Mouse (Mus musculus) megakaryocyte progenitor cell, adult 5-6 weeks (primary cell): Measurements from ENCODE around the gene Mto1. TPM values are rescaled to one million over a fixed set of nuclear protein-coding genes. Genes with fewer than 3 reads are reported as not detected.

Source experiments
- ATAC-seq: replicated peaks from 2 replicates; pipeline ENCODE4 v1.8.0; 2016; ENCODE audit warnings: mild to moderate bottlenecking, moderate TSS enrichment, inconsistent platforms; ENCODE audit not compliant: poor library complexity
- total RNA-seq, 2 experiments: library from RNA; stranded (forward) in 1 of 2; stranded (reverse) in 1 of 2; fragments of 157-497, 149-512 nt in 1 of 2; fragments of 200-1000 nt in 1 of 2; gene quantifications; 2 replicates each; pipeline versions ENCODE4 v1.2.3 to v1.2.4; 2015 to 2017

Gene Mto1
- total RNA-seq (2015): 24.5 and 38.6 TPM in 2 replicates
- total RNA-seq (2017): 27.1 and 44.0 TPM in 2 replicates

DNA sequence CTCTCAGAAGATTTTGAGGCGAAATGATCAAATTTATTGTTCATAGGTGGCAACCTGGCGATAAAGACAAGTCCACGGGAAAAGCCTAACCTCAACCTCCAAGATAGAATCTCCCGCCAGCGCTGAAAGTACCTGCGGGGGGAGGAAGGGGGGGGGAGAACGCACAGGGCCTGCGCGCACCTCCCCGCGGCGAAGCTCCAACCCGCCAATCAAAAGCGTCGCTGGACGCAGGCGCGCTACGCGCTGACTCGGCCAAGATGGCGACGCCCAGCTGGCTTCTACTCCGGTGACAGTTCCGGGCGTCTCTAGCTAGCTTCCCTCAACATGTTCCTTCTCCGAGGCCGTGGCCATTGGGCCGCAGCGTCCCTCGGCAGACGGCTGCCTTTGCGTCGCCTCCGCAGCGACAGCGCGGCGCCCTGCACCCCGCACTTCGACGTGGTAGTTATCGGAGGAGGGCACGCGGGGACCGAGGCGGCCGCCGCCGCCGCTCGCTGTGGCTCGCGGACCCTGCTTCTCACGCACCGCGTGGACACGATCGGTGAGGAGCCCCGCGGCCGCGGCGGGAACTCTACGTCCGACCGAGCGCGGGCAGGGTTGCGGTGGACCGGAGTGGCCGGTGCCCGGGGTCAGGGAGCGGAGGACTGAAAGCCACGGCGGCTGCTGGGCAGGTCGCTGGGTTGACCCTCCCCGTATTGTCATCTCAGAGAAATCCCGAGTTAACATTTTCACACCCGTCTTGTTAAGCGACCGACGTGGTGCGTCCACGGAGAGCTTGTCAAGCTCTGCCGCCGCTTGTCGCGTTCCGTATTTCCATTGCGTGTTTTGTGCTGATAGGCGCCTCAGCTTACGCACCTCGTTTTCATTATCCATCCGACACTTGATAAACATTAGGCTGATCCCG is at the start of gene Mto1, which contains the start of gene Gm17324:
Gene Mto1 (plus strand): TSS at position 236 of the 901 bp plus-strand sequence.
Gene Gm17324 (minus strand): TSS at position 814 of the 901 bp plus-strand sequence.
- peak; percentile 77 for ATAC-seq

DNA sequence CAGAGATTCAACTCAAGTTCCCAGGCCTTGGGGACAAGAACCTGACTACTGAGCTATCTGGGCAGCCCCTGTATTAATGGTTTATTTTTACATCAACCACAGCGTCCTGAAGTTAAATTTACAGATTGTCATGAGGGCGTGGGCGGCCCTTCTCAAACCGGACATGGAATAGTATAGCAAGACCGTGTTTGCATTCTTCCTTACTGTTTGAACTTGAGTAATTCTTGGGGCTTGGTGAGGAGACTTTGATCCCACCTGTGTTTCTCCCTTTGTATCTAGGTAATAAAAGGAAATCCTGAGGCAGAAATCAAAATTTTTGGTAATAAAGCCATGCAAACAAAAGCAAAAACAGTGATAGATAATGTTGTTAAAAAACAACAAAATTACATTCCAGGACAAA is 47.4 kb upstream of the Mto1 start:
- no peak for ATAC-seq

DNA sequence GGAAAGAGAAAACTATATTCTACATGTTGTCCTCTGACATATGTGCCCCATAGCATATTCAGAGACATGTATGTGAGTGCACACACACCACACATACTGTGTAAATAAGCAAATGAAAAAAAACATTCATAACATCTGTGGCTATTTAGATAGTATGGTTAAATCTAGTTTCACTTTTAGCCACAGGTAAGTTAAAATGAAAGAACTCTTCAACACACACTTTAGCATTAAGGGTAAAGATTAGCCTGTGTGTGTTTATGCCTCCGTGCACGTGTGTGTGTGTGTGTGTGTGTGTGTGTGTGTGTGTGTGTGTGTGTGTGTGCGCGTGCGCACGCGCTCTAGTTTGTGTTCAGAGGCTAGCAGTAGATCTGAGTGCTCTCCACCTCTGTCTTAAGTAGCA is 46.4 kb upstream of the Mto1 start:
- ATAC-seq: no peak

DNA sequence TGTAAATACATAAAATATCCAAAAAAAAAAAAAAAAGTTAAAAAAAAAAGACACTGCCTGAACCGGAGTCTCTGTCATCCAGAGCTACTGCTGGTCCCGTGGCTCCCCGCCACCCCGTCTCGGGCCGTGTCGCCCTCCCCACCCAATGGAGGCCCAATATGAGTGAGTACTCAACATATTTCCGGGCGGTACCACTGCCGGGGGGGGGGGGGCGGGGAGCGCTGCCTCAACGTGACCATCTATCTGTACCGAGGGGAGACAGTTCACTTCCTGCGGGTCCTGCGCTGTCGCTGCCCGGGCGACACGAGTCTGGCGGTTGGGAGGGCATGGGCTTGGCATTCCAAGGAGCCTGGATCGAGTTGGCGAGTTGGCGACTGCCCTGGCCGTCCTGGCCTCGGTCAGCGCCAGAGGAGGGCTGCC is 20.6 kb upstream of the Mto1 start:
- ATAC-seq: peak; percentile 63

DNA sequence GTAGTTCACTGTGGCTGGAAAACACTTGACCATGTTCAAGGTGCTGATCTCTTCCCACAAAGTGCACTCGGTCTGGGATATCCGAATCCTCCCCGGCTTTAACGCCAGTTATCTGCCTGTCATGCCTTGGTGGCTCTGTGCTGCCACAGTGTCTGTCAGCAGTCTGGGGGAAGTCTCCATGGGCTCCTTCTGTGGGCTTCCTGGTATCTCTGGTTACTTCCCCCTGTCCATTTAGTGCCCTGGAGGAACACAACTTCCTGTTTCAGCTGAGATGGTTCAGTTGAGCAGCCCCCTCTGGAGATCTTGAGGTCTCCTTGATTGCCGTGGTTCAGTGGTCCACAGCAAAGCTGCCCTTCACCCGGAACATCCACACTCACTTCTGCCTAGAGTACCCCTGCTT is 19.8 kb upstream of the Mto1 start:
- peak; percentile 87 for ATAC-seq

DNA sequence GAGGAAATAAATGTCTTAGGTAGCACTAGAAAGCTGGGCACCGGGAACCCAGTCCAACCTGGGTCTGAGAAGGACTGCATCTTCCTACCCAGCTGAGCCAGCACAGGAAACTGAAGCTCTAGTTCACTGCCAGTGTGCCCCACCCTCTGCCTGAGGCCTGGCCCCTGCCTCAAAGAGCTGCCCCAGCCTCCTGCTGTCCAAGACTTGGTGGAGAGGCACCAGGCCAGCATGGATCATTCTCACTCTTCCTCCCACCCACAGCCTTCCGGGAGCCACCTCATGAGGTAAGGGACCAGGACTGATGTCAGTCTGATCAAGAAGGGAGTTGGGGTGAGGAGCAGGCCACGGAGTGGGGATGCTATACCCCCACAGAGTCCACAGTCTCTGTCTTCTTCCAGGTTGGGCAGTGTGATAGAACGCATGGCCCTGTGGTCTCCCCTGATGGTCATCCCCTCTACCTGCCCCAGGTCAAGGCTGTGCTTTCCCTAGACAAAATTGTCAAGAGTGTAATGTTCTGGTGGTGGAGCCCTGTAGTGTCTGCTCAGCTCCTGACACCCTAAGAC is 19.1 kb upstream of the Mto1 start:
- no peak; the same call in 1 of the 2 replicates for ATAC-seq

DNA sequence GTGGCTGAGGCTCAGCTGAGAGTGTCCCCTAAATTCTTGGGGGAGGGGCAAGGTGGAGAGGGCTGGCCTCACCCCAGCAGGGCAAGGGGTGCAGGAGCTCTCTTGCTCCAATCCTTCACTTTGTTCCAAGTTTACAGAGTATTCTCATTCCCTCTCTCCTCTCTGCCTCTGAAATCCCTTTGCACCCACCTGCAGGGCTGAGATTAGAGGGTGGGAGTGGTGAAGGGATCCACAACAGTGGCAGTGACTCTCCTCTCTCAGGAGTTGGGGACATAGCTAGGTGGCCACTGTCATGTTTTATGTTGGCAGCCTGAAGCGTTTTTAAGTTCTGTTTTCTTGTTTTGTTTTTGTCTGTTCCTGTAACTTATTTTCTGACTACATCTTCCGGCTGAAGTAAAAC is 18.5 kb upstream of the Mto1 start:
- ATAC-seq: no peak

DNA sequence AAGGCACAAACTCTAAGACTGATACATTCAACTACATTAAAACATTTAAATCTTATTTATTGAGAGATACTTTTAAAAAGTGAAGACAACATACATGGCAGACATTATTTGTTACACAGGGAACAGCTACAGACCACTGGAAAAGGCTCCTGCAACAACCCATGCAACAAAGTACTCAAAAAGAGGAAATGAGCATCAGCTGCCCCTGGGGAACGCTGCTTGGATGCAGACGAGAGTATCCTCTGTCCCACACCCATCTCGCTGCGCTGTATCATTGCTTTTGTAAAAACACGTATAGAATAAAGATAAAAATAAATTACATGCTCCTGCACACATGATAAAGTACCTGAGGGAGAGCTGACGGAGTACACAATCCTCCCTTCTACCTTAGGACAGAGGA is 17.5 kb upstream of the Mto1 start:
- ATAC-seq: 0 out of 2 replicates have a peak, but pooled peaks have one; percentile 33

DNA sequence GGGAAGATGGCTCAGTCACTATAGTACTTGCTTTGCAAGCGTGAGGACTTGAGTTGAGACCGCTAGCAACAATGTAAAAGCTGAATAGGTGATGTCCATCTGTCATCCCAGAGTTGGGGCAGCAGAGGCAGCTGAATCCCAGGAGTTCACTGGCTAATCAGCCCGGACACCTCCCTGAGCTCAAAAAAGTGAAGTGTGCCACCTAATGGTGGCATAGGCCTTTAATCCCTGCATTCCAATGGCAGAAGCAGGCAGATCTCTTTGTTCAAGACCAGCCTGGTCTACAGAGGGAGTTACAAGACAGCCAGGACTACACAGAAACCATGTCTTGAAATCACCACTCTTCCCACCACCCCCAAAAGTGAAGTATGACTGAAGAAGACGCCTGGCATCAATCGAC is 15.5 kb upstream of the Mto1 start:
- ATAC-seq: no peak

DNA sequence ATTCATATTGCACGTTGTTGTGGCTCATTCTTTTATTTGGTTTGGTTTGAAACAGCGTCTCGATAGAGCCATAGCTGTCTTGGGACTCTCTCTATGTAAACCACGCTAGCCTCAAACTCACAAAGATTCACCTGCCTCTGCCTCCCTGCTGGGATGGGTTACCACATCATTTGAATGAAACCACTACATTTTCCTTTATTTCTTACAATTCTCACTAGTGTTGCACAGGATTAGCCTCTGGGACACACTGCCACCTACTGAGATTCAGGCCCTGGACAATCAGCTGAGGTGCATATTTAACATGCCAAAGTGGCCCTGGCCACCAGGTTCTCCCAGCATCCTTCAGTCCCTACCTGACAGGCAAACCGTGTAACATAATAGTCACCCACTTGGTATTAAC is 8.6 kb upstream of the Mto1 start:
- no peak for ATAC-seq

DNA sequence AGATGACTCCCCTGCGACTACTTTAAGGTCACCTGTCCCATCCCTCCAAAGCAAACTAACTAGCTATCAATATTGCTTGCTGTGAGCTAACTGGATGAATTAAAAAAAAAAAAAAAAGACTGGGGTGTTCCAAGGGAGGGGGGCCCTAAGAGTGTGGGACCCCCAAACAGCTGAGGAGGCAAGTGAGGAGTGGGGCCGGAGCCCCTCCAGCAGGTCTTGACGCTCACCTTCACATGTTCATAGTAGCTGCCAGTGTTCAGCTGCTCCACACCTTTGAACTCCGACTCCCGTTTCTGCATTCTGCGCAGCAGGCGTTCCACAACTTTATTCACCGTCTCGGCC is 5.8 kb upstream of the Mto1 start:
- ATAC-seq: no peak

DNA sequence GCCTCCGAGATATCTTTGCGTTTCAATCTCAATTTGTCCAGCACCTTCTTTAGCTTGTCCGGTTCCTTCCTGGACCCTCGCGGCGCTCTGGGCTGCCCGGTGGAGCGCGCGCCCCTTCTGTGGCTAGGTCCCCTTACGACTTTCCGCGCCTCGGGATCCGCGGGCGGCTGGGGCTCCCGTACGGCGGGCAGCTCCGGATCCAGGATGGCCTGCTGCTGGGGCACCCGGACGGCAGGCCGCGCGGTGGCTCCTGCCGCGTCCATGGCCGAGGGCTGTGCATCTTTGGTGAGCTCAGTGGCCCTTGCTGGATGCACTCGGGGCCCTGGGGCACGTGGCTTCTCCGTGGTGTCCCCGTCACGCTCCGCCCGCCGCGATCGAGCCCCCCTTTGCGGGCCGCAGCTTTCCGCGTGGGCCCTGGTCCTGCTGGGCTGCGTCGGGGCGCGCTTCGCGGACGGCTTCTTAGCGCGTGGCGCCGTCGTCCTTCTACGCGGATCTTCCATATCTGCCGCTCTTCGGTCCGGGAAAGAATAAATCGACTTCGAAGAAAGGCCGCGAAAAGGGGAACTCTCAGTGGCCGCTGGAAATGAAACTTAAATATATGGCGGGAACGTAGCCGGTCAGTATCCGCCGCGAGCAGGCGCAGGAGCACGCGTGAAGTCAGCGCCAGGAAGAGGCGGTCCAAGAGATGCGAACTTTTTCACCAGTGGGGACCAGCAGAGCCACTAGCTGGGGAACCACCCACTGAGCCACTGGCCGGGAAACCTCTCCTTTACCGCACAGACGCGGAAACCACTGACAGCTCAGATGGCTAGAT is 5.2 kb upstream of the Mto1 start, which contains the start of gene Cgas:
Gene Cgas (minus strand): TSS at position 659 of the 814 bp plus-strand sequence.
- peak; percentile 75 for ATAC-seq

DNA sequence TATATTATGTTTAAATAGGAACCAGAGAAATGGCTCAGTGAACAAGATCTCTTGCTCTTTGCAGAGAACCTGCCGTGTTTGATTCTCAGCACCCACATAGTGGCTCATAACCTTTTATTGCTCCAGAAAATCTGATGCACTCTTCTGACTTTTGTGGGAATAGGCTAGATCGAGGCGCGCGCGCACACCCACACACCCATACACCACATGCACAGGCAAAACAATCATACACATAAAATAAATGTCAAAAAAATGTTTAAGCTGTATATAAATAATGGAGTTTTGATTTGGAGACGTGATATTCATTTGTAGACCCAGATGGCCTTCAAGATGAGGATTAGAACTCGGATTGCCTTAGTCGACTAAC is 419 bp upstream of the Mto1 start:
- no peak for ATAC-seq

DNA sequence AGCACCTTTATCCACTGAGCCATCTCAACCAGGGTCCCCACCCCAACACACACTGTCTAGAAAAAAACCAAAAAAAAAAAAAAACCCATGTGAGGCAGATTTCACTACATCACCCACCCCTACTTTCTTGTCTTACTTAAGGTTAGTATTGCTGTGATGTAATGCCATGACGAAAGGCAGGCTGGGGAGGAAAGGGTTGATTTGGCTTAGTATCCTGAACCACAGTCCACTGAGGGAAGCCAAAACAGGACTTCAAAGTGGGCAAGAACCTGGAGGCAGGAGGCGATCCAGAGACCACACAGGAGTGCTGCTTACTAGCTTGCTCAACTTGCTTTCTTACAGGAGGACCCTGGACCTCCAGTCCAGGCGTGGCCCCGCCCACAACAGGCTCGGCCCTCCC is 2.4 kb downstream of the Mto1 start:
- peak; percentile 25; the same call in 1 of the 2 replicates for ATAC-seq

DNA sequence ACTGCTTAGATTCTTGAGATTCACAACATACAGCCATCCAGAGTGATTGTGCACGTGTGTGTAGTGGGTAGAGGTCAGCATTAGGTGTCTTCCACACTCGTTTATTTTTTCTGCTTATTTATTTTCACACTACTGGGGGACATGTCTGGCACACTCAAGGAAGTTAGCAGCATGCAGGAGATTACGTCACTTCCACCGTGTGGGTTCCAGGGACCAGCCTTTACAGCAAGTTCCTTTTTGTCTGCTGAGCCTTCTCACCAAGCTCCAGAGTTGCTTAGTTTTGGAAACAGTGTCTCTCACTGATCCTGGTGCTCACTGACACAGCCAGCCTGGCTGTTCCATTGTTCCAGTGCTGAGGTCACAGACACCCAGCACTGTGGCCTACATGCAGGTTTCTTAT is 3.4 kb downstream of the Mto1 start:
- peak; percentile 62 for ATAC-seq

DNA sequence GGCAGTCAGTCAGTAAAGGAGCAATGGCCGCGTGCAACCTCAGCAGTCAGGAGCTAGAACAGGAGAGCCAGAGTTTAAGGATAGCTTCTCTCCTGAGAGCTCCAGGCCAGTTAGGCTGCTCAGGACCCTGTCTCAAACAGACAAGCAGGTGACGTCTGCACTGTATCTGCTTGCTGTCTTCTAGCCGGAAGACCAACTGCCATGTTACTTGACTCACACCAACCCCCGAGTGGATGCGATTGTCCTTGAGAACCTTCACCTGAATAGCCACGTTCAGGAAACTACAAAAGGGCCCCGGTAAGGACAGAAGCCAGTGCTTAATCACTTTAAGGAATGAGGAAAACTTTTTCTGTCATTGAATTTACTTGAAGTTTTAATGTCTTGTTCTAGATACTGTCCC is 9.0 kb downstream of the Mto1 start:
- ATAC-seq: no peak

DNA sequence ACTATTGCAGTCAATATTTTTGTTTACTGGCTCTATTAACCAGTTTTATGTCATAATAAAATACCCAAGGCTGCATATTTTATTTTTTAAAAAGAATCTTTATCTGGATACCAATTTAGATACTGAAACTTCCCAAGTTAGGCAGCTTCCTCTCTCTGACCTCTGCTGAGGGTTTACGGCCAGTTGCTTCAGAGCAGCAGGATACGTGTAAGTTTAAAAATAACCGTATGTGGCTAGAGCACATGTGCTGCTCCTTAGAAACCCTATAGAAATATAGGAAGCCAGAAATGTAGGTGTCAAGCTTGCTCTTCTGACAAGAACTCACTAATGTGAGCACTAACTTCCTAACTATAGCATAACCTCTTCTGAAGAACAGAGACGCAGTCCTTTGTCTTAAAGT is 15.3 kb downstream of the Mto1 start:
- ATAC-seq: peak; percentile 91

DNA sequence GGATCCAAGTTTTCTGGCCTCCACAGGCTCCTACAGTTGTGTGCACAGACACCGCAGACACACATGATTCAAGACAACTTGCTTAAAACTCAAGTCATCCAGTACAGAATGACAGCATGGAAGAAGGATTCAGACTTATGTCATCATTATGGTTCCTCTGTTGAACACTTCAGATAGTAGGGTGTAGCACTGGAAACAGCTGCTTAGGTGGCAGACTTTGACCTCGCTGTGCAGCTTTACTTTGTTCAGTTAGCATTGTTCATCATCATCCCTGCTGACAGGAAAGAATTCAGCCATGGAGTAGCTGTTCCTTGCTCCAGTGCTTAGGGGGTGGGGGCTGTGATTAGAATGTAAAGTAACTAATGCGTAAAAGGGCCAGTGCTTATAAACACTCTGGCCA is 17.7 kb downstream of the Mto1 start:
- ATAC-seq: no peak

DNA sequence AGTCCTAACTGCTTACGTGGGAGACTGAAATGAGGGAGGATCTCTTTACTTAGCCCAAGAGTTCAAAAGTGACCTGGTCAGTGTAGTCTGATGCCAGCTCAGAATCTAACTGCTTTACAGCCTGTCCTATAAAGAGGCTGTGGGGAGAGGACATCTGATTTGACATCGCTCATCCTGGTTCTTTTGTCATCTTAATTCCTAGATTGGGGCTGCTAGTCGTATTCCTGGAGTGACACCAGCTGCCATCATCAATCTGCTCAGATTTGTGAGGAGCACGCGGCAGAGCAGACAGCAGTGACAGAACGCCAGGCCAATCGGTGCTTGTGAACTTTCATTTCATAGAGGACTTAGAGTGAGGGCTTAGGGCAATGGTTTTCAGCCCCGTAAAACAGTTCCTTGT is 25.6 kb downstream of the Mto1 start:
- ATAC-seq: no peak

DNA sequence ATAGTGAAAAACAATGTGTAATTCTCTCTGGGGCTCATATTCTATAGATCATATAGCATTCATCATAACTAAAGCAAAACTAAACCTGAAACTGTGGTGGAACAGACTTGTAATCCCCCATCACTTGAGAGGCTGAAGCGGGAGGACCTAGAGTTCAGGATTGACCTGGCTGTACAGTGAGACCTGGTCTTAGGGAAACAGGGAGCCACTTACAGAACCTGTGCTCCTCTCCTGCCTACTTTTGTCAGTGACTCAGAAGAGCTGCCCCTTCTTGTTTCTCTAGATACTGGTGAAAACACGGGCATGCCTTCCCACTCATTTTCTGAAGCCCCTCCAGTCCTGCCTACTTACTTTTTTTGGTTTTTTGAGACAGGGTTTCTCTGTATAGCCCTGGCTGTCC is 26.3 kb downstream of the Mto1 start:
- ATAC-seq: no peak

DNA sequence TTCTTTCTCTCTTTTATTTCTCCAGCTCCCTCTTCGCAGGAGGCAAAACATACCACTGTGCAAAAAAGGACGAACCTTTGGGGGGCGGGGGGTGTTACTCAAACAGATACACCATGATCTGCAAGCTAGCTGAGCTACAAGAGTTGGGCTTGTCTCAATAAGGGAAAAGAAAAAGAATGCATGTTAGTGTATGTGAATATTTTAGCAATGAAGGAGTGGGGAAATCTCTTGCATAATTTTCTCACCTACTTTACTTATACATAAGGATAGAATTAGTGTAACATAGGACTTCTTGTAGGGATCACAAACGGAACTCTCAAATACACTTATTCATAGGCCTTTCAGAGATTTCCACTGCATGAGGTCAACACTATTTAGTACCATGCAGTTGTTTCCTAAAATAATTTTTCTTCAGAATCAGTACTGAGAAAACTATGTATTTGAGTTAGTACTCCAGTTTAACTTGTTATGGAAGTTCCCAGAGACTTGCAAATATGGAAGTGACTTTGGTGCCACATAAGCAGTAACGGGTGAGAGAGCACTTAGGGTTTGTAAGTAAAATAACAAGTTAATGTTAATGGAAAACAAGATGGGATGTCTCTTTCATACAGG is 26.9 kb downstream of the Mto1 start:
- ATAC-seq: no peak
